Mouse (Mus musculus) neural tube, embryonic 12.5 days (tissue): Measurements from ENCODE around the gene Rcan1. TPM values are rescaled to one million over a fixed set of nuclear protein-coding genes. Genes with fewer than 3 reads are reported as not detected.
"Not testable (repeated sequence)": the region's sequence is repeated elsewhere in the genome, so short reads cannot be mapped to it uniquely, and the experiment has no call there.

Experiments used
- ATAC-seq: fragments of 200-750 bp; cut with Nextera tagmentation; 2 replicates; pipeline ENCODE4 v1.8.0; 2017; ENCODE audit warnings: low read depth, mild to moderate bottlenecking, moderate TSS enrichment, moderate library complexity; ENCODE audit not compliant: low FRiP score
- H3K27ac ChIP-seq: fragments of 300-500 bp; sonication (generic); 2 replicates; pipeline ENCODE4 v1.5.1; 2016
- H3K27me3 ChIP-seq: fragments of 300-500 bp; sonication (generic); replicated peaks from 2 replicates; pipeline ENCODE4 v1.6.1; 2016; ENCODE audit warnings: mild to moderate bottlenecking
- H3K36me3 ChIP-seq: fragments of 300-500 bp; sonication (generic); 2 replicates; pipeline ENCODE4 v1.6.1; 2016; ENCODE audit warnings: mild to moderate bottlenecking
- H3K4me1 ChIP-seq: fragments of 300-500 bp; sonication (generic); 2 replicates; pipeline ENCODE4 v1.6.1; 2016
- H3K4me2 ChIP-seq: fragments of 300-500 bp; sonication (generic); replicated peaks from 2 replicates; pipeline ENCODE4 v1.6.1; 2016; ENCODE audit warnings: mild to moderate bottlenecking
- H3K4me3 ChIP-seq: fragments of 300-500 bp; sonication (generic); 2 replicates; pipeline ENCODE4 v1.5.1; 2016
- H3K9ac ChIP-seq: fragments of 300-500 bp; sonication (generic); 2 replicates; pipeline ENCODE4 v1.6.1; 2016; ENCODE audit warnings: mild to moderate bottlenecking
- H3K9me3 ChIP-seq: fragments of 300-500 bp; sonication (generic); 2 replicates; pipeline ENCODE4 v1.6.1; 2016; ENCODE audit warnings: mild to moderate bottlenecking
- WGBS: fragments of 180-500 bp; shearing (Covaris S2); methylation state at CpG from one replicate; pipeline ENCODE4 v1.1.7; 2016; 5-methylcytosine and 5-hydroxymethylcytosine counted together
- polyA plus RNA-seq: library from polyadenylated mRNA; unstranded; fragments of >200 nt; fragmentation: Nextera tagmentation; extraction: Ambion mirVana; gene quantifications from 2 replicates; pipeline ENCODE4 v1.2.1, GENCODE M21; 2016

Gene Rcan1
- polyA plus RNA-seq, 1 experiment from 2014 or later, result 48.6 TPM

- no peak for ATAC-seq
- Histone ChIP-seq H3K36me3 (no peaks in the 10 kb centered on the region), H3K9ac (no peak overlapping the region), H3K9me3 (no peaks in the 10 kb centered on the region), H3K27me3 (no peaks in the 10 kb centered on the region), H3K4me1 (peaks cover 24% of the 10 kb centered on the region), H3K4me3 (no peak overlapping the region), H3K4me2 (no peak overlapping the region), H3K27ac (no peak overlapping the region)
- 40% methylated on average over 6 of the region's 6 CpGs for WGBS
These were observed 44.0 kb downstream of the Rcan1 start for GRCm38 (mm10) chr16:92426708-92427107.

- 57% methylated on average over 11 of the region's 11 CpGs for WGBS
- H3K4me2 ChIP-seq, result no peak overlapping the region
- no peaks in the 10 kb centered on the region for H3K27me3 ChIP-seq
- H3K4me1 ChIP-seq, result peaks cover 24% of the 10 kb centered on the region
- H3K27ac ChIP-seq, result no peak overlapping the region
- H3K9me3 ChIP-seq, result no peaks in the 10 kb centered on the region
- H3K4me3 ChIP-seq, result no peak overlapping the region
- no peaks in the 10 kb centered on the region for H3K36me3 ChIP-seq
- H3K9ac ChIP-seq, result no peak overlapping the region
- ATAC-seq, result no peak
These were observed 44.8 kb downstream of the Rcan1 start for GRCm38 (mm10) chr16:92425875-92426274.

GRCm38 (mm10) chr16:92423363-92423762 is 47.3 kb downstream of the Rcan1 start:
- no peaks in the 10 kb centered on the region for H3K9me3 ChIP-seq
- no peaks in the 10 kb centered on the region for H3K27me3 ChIP-seq
- no peak overlapping the region for H3K9ac ChIP-seq
- ATAC-seq, result no peak
- no peaks in the 10 kb centered on the region for H3K36me3 ChIP-seq
- whole genome bisulfite sequencing, result 61% methylated on average over 10 of the region's 10 CpGs
- H3K4me2 ChIP-seq, result no peak overlapping the region
- H3K27ac ChIP-seq, result no peak overlapping the region
- no peak overlapping the region for H3K4me3 ChIP-seq
- peaks cover 24% of the 10 kb centered on the region for H3K4me1 ChIP-seq

GRCm38 (mm10) chr16:92422435-92423362 is 48.0 kb downstream of the Rcan1 start:
- WGBS, result 75% methylated on average over 13 of the region's 13 CpGs
- no peak overlapping the region for H3K4me2 ChIP-seq
- H3K27ac ChIP-seq, result no peak overlapping the region
- peaks cover 1% of the 10 kb centered on the region; the same call in 1 of the 2 replicates for H3K36me3 ChIP-seq
- no peak overlapping the region for H3K4me3 ChIP-seq
- peaks cover 24% of the 10 kb centered on the region for H3K4me1 ChIP-seq
- H3K9me3 ChIP-seq, result no peaks in the 10 kb centered on the region
- ATAC-seq, result no peak
- H3K9ac ChIP-seq, result no peak overlapping the region
- H3K27me3 ChIP-seq, result no peaks in the 10 kb centered on the region

GRCm38 (mm10) chr16:92421147-92421934 is 49.3 kb downstream of the Rcan1 start:
- no peak for ATAC-seq

GRCm38 (mm10) chr16:92420641-92421040 is 50.0 kb downstream of the Rcan1 start:
- Histone ChIP-seq H3K36me3 (peaks cover 2% of the 10 kb centered on the region; the same call in 1 of the 2 replicates), H3K4me2 (no peak overlapping the region), H3K4me1 (peaks cover 10% of the 10 kb centered on the region), H3K9me3 (no peaks in the 10 kb centered on the region), H3K27me3 (no peaks in the 10 kb centered on the region), H3K9ac (no peak overlapping the region), H3K27ac (no peak overlapping the region), H3K4me3 (no peak overlapping the region)
- no peak for ATAC-seq
- WGBS, result 94% methylated on average over 5 of the region's 5 CpGs

More at GRCm38 (mm10) chr16:92421147-92421934, 49.3 kb downstream of the Rcan1 start:
- 74% methylated on average over 13 of the region's 13 CpGs for WGBS
- Histone ChIP-seq H3K9me3 (no peaks in the 10 kb centered on the region), H3K27me3 (no peaks in the 10 kb centered on the region), H3K4me2 (no peak overlapping the region), H3K4me3 (no peak overlapping the region), H3K9ac (no peak overlapping the region), H3K4me1 (peaks cover 17% of the 10 kb centered on the region), H3K36me3 (peaks cover 2% of the 10 kb centered on the region; the same call in 1 of the 2 replicates), H3K27ac (no peak overlapping the region)

GRCm38 (mm10) chr16:92419099-92419498 is 51.6 kb downstream of the Rcan1 start:
- Histone ChIP-seq H3K27ac (no peak overlapping the region), H3K9me3 (no peaks in the 10 kb centered on the region), H3K9ac (no peak overlapping the region), H3K4me2 (no peak overlapping the region), H3K36me3 (peaks cover 2% of the 10 kb centered on the region; the same call in 1 of the 2 replicates), H3K4me3 (no peak overlapping the region), H3K4me1 (peaks cover 9% of the 10 kb centered on the region), H3K27me3 (no peaks in the 10 kb centered on the region)
- WGBS, result 93% methylated on average over 12 of the region's 12 CpGs
- ATAC-seq, result no peak

GRCm38 (mm10) chr16:92417267-92417666 is 53.4 kb downstream of the Rcan1 start:
- Histone ChIP-seq H3K9me3 (no peaks in the 10 kb centered on the region), H3K4me3 (no peak overlapping the region), H3K4me2 (no peak overlapping the region), H3K27me3 (no peaks in the 10 kb centered on the region), H3K36me3 (peaks cover 2% of the 10 kb centered on the region; the same call in 1 of the 2 replicates), H3K27ac (no peak overlapping the region), H3K9ac (no peak overlapping the region), H3K4me1 (peaks cover 8% of the 10 kb centered on the region)
- 88% methylated on average over 2 of the region's 2 CpGs for WGBS
- ATAC-seq, result no peak

GRCm38 (mm10) chr16:92415702-92416118 is 55.0 kb downstream of the Rcan1 start:
- H3K9me3 ChIP-seq, result no peaks in the 10 kb centered on the region
- no peak overlapping the region for H3K4me3 ChIP-seq
- no peak for ATAC-seq
- peaks cover 2% of the 10 kb centered on the region; the same call in 1 of the 2 replicates for H3K36me3 ChIP-seq
- H3K27ac ChIP-seq, result no peak overlapping the region
- peaks cover 18% of the 10 kb centered on the region for H3K4me1 ChIP-seq
- H3K9ac ChIP-seq, result no peak overlapping the region
- H3K4me2 ChIP-seq, result no peak overlapping the region
- WGBS, result 50% methylated on average over 7 of the region's 7 CpGs
- H3K27me3 ChIP-seq, result no peaks in the 10 kb centered on the region

- H3K9me3 ChIP-seq, H3K4me2 ChIP-seq, ATAC-seq, H3K9ac ChIP-seq, H3K27me3 ChIP-seq, H3K4me3 ChIP-seq, H3K36me3 ChIP-seq, H3K27ac ChIP-seq: not testable (repeated sequence)
- H3K4me1 ChIP-seq, result peaks cover 18% of the 10 kb centered on the region
- WGBS, result 60% methylated on average over 6 of the region's 6 CpGs
These were observed 55.6 kb downstream of the Rcan1 start for GRCm38 (mm10) chr16:92415038-92415437.

- H3K4me1 ChIP-seq, result peaks cover 18% of the 10 kb centered on the region
- no peak overlapping the region for H3K27ac ChIP-seq
- no peak overlapping the region for H3K4me3 ChIP-seq
- 11% methylated on average over 7 of the region's 7 CpGs for WGBS
- H3K36me3 ChIP-seq, result peaks cover 2% of the 10 kb centered on the region; the same call in 1 of the 2 replicates
- ATAC-seq, result no peak
- H3K4me2 ChIP-seq, result no peak overlapping the region
- H3K27me3 ChIP-seq, result no peaks in the 10 kb centered on the region
- H3K9me3 ChIP-seq, result no peaks in the 10 kb centered on the region
- no peak overlapping the region for H3K9ac ChIP-seq
These were observed 57.8 kb downstream of the Rcan1 start for GRCm38 (mm10) chr16:92412888-92413287.
